Mouse (Mus musculus) liver, adult (tissue): ENCODE data around the gene Nectin1.

Experiments used
- GATA4 ChIP-seq: IDR thresholded peaks from 2 replicates; pipeline ENCODE4 v1.6.1; 2014; ENCODE audit warnings: mild to moderate bottlenecking, low read length; ENCODE audit not compliant: insufficient replicate concordance

Gene Nectin1

GRCm38 (mm10) chr9:43855887-43856286 lies 112.1 kb downstream of the Nectin1 start:
- no peak for TF ChIP-seq GATA4
